Mouse (Mus musculus) limb, embryonic 14.5 days (tissue): ENCODE results near the gene Cebpa. TPM values are rescaled to one million over a fixed set of nuclear protein-coding genes. Genes with fewer than 3 reads are reported as not detected.

Source experiments
- ATAC-seq: fragments of 200-750 bp; cut with Nextera tagmentation; 2 replicates; pipeline ENCODE4 v1.8.0; 2017; ENCODE audit warnings: low read depth, moderate number of reproducible peaks, moderate TSS enrichment; ENCODE audit not compliant: low FRiP score
- DNase-seq: peaks from one replicate; pipeline ENCODE4 v3.0.0-alpha.2; 2015; ENCODE audit warnings: low spot score
- H3K27ac ChIP-seq: fragments of 300-500 bp; sonication (generic); replicated peaks from 2 replicates; pipeline ENCODE4 v1.5.1; 2014; ENCODE audit warnings: low read depth, mild to moderate bottlenecking, low read length, moderate library complexity, mixed read lengths
- H3K27me3 ChIP-seq: fragments of 300-500 bp; sonication (generic); 2 replicates; pipeline ENCODE4 v1.6.1; 2014; ENCODE audit warnings: low read length, mixed read lengths; ENCODE audit not compliant: control insufficient read depth, insufficient read depth
- H3K36me3 ChIP-seq: fragments of 300-500 bp; sonication (generic); 2 replicates; pipeline ENCODE4 v1.6.1; 2014; ENCODE audit warnings: mild to moderate bottlenecking, low read length, moderate library complexity, mixed read lengths; ENCODE audit not compliant: control insufficient read depth, insufficient read depth
- H3K4me1 ChIP-seq: fragments of 300-500 bp; sonication (generic); 2 replicates; pipeline ENCODE4 v1.6.1; 2014; ENCODE audit warnings: antibody characterized with exemption, low read length, mixed read lengths; ENCODE audit not compliant: control insufficient read depth, insufficient read depth
- H3K4me2 ChIP-seq: fragments of 300-500 bp; sonication (generic); replicated peaks from 2 replicates; pipeline ENCODE4 v1.6.1; 2014; ENCODE audit warnings: low read depth, mild to moderate bottlenecking, low read length, moderate library complexity; ENCODE audit not compliant: severe bottlenecking
- H3K4me3 ChIP-seq: fragments of 300-500 bp; sonication (generic); replicated peaks from 2 replicates; pipeline ENCODE4 v1.5.1; 2014; ENCODE audit warnings: low read length
- H3K9ac ChIP-seq: fragments of 300-500 bp; sonication (generic); 2 replicates; pipeline ENCODE4 v1.6.1; 2014; ENCODE audit warnings: mild to moderate bottlenecking, low read depth, low read length, moderate library complexity; ENCODE audit not compliant: severe bottlenecking
- H3K9me3 ChIP-seq: fragments of 300-500 bp; sonication (generic); 2 replicates; pipeline ENCODE4 v1.6.1; 2016; ENCODE audit warnings: low read length; ENCODE audit not compliant: control insufficient read depth
- POLR2A ChIP-seq: fragments of 200-500 bp; IDR thresholded peaks from 2 replicates; pipeline ENCODE4 v1.8.0; 2012; ENCODE audit warnings: inconsistent platforms, mild to moderate bottlenecking, moderate library complexity, borderline replicate concordance; ENCODE audit not compliant: insufficient read depth, insufficient read length; ENCODE audit errors: extremely low read depth
- WGBS: fragments of 180-500 bp; shearing (Covaris S2); extraction: QIAGEN DNeasy Blood & Tissue Kit; methylation state at CpG from one replicate; pipeline ENCODE4 v1.1.7; 2014; 5-methylcytosine and 5-hydroxymethylcytosine counted together
- polyA plus RNA-seq, 2 experiments: library from polyadenylated mRNA; depleted of rRNA in 1 of 2; stranded (reverse) in 1 of 2; unstranded in 1 of 2; fragments of >200 nt; fragmentation: Nextera tagmentation in 1 of 2; extraction: Ambion mirVana in 1 of 2; gene quantifications; 2 replicates each; pipeline versions ENCODE4 v1.2.1 to v1.2.3; 2012 to 2014

The Cebpa gene
- polyA plus RNA-seq, 2 experiments, result 14.6 to 25.4 TPM

- H3K36me3 ChIP-seq, result no peaks in the 10 kb centered on the region
- WGBS, result 68% methylated on average over 7 of the region's 7 CpGs
- TF ChIP-seq POLR2A, result no peak
Observed at GRCm38 (mm10) chr7:35106614-35107013, 12.5 kb upstream of the Cebpa start.

GRCm38 (mm10) chr7:35107630-35108029, 11.5 kb upstream of the Cebpa start:
- no peaks in the 10 kb centered on the region for H3K36me3 ChIP-seq
- no peak for ATAC-seq
- DNase-seq, result no peak
- WGBS, result 7% methylated on average over 3 of the region's 3 CpGs
- H3K9ac ChIP-seq, result no peak overlapping the region
- H3K27ac ChIP-seq, result no peak overlapping the region
- no peaks in the 10 kb centered on the region for H3K4me1 ChIP-seq
- no peaks in the 10 kb centered on the region for H3K27me3 ChIP-seq
- no peak overlapping the region for H3K4me2 ChIP-seq
- H3K9me3 ChIP-seq, result no peaks in the 10 kb centered on the region
- no peak for TF ChIP-seq POLR2A
- no peak overlapping the region for H3K4me3 ChIP-seq

More at GRCm38 (mm10) chr7:35106614-35107013, 12.5 kb upstream of the Cebpa start:
- Histone ChIP-seq H3K27ac (no peak overlapping the region), H3K4me2 (no peak overlapping the region), H3K9ac (no peak overlapping the region), H3K4me3 (no peak overlapping the region), H3K9me3 (no peaks in the 10 kb centered on the region), H3K27me3 (no peaks in the 10 kb centered on the region), H3K4me1 (no peaks in the 10 kb centered on the region)
- DNase-seq, result no peak
- no peak for ATAC-seq

DNA sequence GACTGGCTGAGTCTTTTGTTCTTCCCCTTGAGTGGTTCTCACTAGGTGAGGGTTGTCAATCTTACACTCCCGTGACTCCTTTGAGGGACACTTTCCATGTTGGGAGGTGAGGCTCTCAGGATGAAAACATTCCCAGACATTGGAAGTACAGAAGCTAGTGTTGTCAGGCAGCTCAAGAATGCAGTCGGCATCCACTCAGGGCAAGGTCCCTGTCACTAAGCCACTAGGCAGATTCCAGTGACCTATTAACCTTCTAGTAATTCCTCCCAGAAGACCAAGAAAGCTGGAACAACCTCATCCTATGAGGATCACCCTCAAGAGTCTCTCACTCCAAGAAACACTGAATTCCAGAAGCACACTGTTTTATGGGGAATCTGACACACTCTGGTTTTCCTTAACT, 11.0 kb upstream of the Cebpa start:
- ATAC-seq (no peak), DNase-seq (no peak)
- H3K27me3 ChIP-seq, result no peaks in the 10 kb centered on the region
- WGBS, result 31% methylated on average over 2 of the region's 2 CpGs
- no peaks in the 10 kb centered on the region for H3K9me3 ChIP-seq
- no peak overlapping the region for H3K4me3 ChIP-seq
- H3K4me1 ChIP-seq, result no peaks in the 10 kb centered on the region; the same call in 1 of the 2 replicates
- no peak for TF ChIP-seq POLR2A
- no peaks in the 10 kb centered on the region for H3K36me3 ChIP-seq
- H3K27ac ChIP-seq, result no peak overlapping the region
- no peak overlapping the region for H3K9ac ChIP-seq
- no peak overlapping the region for H3K4me2 ChIP-seq

DNA sequence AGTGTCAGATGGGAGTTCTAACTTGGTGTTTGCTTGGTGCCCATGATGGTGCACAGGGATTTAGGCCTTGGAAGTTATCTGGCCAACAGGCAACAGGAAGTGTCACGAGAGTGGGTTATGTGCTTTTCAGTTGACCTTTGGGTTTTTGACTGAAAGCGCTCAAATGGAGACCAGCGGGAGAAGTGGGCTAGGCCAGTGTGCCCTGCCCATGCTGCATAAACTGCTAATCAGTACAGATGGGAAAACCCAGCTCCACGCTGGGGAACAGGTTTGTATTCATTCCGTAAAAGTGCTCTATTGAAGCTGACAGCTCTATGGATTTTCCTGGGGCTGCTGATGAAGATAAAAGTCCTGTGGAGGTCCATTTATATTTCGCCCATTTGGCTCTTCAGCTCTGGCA, 10.4 kb upstream of the Cebpa start:
- no peaks in the 10 kb centered on the region for H3K9me3 ChIP-seq
- ATAC-seq (no peak), DNase-seq (no peak)
- 70% methylated on average over 6 of the region's 6 CpGs for WGBS
- no peak for TF ChIP-seq POLR2A
- H3K27ac ChIP-seq, result no peak overlapping the region
- H3K4me2 ChIP-seq, result no peak overlapping the region
- H3K4me1 ChIP-seq, result no peaks in the 10 kb centered on the region; the same call in 1 of the 2 replicates
- no peak overlapping the region for H3K9ac ChIP-seq
- H3K4me3 ChIP-seq, result no peak overlapping the region
- H3K36me3 ChIP-seq, result no peaks in the 10 kb centered on the region
- H3K27me3 ChIP-seq, result no peaks in the 10 kb centered on the region

- no peak for DNase-seq
- no peak for TF ChIP-seq POLR2A
Observed at GRCm38 (mm10) chr7:35113136-35113535, 6.0 kb upstream of the Cebpa start.

DNA sequence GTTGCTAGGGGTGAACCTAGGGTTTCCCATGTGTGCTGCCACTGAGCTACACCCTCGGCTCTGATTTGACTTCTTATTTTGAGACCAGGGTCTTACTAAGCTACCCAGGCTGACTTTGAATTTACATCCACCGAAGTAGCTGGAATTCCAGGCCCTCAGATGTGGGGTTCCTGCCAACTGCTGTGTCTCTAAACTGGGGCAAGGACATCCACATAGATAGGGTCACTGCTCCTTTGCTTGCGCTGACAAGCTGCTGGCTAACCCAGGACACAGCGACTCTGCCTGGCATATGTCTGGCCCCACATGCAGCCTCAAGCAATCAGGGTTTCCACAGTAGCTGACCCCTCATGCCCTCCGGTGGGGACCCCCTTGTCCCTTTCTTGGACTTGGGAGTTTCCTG, 5.4 kb upstream of the Cebpa start:
- H3K27me3 ChIP-seq, result peaks cover 15% of the 10 kb centered on the region; the same call in 1 of the 2 replicates
- DNase-seq (no peak), ATAC-seq (no peak)
- no peaks in the 10 kb centered on the region for H3K36me3 ChIP-seq
- WGBS, result 57% methylated on average over 5 of the region's 5 CpGs
- H3K9ac ChIP-seq, result no peak overlapping the region
- H3K4me1 ChIP-seq, result no peaks in the 10 kb centered on the region; the same call in 1 of the 2 replicates
- H3K4me2 ChIP-seq, result no peak overlapping the region
- no peak overlapping the region for H3K4me3 ChIP-seq
- H3K27ac ChIP-seq, result no peak overlapping the region
- H3K9me3 ChIP-seq, result no peaks in the 10 kb centered on the region
- TF ChIP-seq POLR2A, result no peak

More at GRCm38 (mm10) chr7:35113136-35113535, 6.0 kb upstream of the Cebpa start:
- H3K4me1 ChIP-seq, result no peaks in the 10 kb centered on the region; the same call in 1 of the 2 replicates
- no peak overlapping the region for H3K9ac ChIP-seq
- H3K4me3 ChIP-seq, result no peak overlapping the region
- H3K27me3 ChIP-seq, result peaks cover 15% of the 10 kb centered on the region; the same call in 1 of the 2 replicates
- no peak overlapping the region for H3K27ac ChIP-seq
- no peaks in the 10 kb centered on the region for H3K9me3 ChIP-seq
- no peaks in the 10 kb centered on the region for H3K36me3 ChIP-seq
- no peak overlapping the region for H3K4me2 ChIP-seq
- WGBS, result 37% methylated on average over 4 of the region's 4 CpGs
- ATAC-seq, result no peak
